Mouse (Mus musculus): ENCODE data around the gene Plekha6. TPM values are rescaled to one million over a fixed set of nuclear protein-coding genes. Genes with fewer than 3 reads are reported as not detected.

The Plekha6 gene
- polyA plus RNA-seq, 1 experiment = 0.54 TPM

DNA sequence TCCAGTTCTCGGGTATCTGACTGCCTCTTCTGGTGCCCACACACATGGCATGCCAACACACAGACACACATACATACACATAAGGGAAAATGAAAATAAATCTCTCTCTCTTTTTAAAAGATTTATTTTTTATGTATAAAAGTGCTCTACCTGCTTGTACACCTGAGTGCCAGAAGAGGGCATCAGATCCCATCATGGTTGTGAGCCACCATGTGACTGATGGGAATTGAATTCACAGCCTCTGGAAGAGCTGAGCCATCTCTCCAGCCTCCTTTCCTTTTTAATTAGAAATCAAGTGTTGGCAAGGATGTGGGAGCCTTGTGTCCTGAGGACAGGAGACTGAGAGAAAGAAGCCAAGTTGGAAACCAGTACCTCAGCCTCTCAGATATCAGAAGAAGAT lies 153.1 kb downstream of the Plekha6 start:
- no peak for TF ChIP-seq GATA1 (IDR thresholded peaks at IDR 0.05; ENCODE audit: low read length)

DNA sequence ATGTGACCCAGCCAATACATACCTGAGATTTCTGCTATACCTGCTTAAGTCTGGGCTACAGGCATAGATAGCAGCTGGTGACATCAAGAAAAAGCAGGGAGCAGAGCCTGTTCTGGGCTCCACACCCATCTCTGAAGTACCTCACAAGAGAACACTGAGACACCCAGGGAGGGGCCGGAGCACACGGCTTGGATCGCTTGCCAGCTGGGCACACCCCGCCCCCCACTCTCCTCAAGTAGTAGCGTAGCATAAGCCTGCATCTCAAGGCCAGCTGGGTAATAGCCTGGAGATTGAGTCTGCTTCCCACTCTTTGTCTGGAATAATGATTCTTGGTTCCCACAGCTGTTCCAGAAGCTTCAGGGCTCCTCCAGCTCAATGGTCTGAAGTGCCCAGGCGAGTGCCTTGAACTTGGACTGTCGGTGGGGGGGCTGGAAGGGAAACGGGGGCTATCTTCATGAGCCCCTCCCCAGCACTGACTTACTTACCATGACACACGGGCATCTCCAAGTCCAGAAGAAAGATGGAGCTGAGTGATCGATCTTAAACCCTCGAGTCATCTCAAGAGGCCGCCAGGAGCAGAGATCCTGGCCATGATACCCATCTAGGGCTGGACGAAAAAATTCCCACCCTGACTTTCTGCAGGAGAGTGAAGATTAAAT lies 157.4 kb downstream of the Plekha6 start, which contains the start of gene Kiss1:
Gene Kiss1, plus strand, starts transcription at position 609 of the 659 bp plus-strand sequence.
- no peak for TF ChIP-seq GATA1 (IDR thresholded peaks at IDR 0.05; ENCODE audit: low read length)

- no peak for TF ChIP-seq GATA1 (IDR thresholded peaks at IDR 0.05; ENCODE audit: low read length)
Measured at GRCm38 (mm10) chr1:133323333-133323732, 159.3 kb downstream of the Plekha6 start.

- TF ChIP-seq GATA1 (IDR thresholded peaks at IDR 0.05; ENCODE audit: low read length) = no peak
Measured at GRCm38 (mm10) chr1:133325951-133326350, 161.9 kb downstream of the Plekha6 start.

DNA sequence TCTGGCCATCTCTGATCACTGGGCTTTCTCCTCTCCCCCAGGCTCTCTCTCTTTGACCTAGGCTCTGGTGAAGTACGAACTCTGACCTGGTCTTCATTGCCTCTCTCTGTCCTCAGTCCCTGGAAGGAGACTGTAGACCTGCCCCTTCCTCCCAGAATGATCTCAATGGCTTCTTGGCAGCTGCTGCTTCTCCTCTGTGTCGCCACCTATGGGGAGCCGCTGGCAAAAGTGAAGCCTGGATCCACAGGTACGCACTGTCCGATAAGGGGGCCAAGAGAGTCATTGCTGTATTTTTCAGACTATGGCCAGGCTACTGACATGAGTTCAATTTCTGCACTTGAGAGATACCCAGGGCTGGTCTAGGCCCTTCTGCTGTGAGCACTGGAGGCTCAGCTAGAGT lies 163.1 kb downstream of the Plekha6 start:
- TF ChIP-seq GATA1 (IDR thresholded peaks at IDR 0.05; ENCODE audit: low read length) = no peak

GRCm38 (mm10) chr1:133328299-133328795 lies 164.3 kb downstream of the Plekha6 start:
- no peak for TF ChIP-seq GATA1 (IDR thresholded peaks at IDR 0.05; ENCODE audit: low read length)

DNA sequence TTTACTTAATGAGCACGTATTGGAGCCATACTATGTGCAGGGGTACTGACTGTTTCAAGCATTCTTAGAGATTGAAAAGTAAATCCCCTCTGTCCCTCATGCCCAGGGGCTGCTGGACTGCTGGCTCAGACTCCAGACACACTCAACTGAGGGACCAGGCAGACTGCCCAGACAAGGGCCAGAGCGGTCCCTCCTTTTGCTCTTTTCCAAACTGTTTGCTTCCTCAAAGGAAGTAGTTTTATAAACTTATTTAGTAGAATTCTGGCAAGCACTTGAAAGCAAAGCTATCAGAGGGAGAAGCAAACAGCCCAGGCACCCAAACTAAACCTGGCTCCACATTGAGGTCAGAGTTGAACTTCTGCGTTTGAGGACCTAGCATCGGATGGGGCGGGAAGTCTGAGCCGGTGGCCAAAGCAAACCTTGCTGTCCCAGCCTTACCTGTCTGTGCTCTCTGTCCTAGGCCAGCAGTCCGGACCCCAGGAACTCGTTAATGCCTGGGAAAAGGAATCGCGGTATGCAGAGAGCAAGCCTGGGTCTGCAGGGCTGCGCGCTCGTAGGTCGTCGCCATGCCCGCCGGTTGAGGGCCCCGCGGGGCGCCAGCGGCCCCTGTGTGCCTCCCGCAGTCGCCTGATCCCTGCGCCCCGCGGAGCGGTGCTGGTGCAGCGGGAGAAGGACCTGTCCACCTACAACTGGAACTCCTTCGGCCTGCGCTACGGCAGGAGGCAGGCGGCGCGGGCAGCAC lies 165.1 kb downstream of the Plekha6 start:
- TF ChIP-seq GATA1 (IDR thresholded peaks at IDR 0.05; ENCODE audit: low read length) = no peak

GRCm38 (mm10) chr1:133329638-133329964 lies 165.6 kb downstream of the Plekha6 start:
- no peak for TF ChIP-seq GATA1 (IDR thresholded peaks at IDR 0.05; ENCODE audit: low read length)

DNA sequence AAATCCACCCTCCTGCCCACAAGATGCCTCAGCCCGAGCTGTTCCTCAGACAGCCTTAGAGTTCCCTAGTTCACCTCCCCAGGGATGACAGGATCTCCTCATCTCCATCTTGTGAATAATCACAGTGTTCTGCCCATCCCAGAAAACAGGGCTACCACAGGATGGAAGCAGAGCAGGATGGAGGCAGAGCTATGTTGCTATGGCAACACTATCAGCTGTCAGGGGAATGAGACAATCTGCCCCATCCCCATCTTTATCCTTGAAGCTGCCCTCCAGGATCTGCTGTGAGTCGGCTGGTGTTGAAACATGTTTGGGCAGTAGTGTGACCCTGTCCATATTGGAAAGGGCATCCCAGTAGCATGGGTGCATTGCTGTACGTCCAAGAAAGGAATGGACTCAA lies 167.1 kb downstream of the Plekha6 start:
- TF ChIP-seq GATA1 (IDR thresholded peaks at IDR 0.05; ENCODE audit: low read length) = no peak

DNA sequence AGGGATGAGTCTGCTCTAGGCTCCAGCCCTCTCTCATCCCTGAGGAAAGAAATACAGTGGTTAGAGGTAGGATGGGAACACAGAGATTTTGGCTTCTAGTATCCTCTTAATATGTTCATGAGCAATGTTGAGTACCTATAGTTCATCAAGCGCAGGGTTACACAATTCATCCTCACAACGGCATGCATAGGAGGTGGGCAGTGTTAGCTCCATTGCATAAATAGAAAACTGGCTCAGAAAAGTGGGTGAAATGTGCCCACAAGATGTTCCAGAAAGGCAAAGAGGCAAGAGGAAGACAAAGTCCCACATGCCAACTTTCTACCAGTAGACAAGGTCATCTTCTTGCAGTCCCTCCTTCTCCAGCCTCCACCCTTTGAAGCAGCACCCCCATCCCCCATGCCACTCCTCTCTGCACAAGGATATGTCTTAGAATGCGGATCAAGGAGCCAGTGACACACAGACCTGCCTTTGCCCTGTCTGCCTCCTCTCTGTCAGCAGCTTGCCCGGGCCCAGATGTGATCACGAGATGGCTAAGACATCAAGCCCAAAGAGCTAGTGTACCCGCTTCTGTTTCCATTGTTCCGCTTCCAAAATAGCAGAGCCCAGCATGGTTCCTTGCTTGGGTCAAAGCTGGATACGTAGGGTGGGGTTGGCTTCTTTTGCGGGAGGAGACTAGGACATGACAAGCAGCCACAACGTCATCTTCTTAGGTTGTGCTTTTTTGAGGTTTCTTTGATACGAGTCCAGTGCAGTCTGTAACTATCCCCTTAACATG lies 168.8 kb downstream of the Plekha6 start:
- no peak for TF ChIP-seq GATA1 (IDR thresholded peaks at IDR 0.05; ENCODE audit: low read length)

- no peak for TF ChIP-seq GATA1 (IDR thresholded peaks at IDR 0.05; ENCODE audit: low read length)
Measured at GRCm38 (mm10) chr1:133333937-133334336, 169.9 kb downstream of the Plekha6 start.

- no peak for TF ChIP-seq GATA1 (IDR thresholded peaks at IDR 0.05; ENCODE audit: low read length)
Measured at GRCm38 (mm10) chr1:133344357-133344756, 180.3 kb downstream of the Plekha6 start.

- TF ChIP-seq GATA1 (IDR thresholded peaks at IDR 0.05; ENCODE audit: low read length) = no peak
Measured at GRCm38 (mm10) chr1:133346531-133346930, 182.5 kb downstream of the Plekha6 start.

GRCm38 (mm10) chr1:133347226-133347625 lies 183.2 kb downstream of the Plekha6 start:
- no peak for TF ChIP-seq GATA1 (IDR thresholded peaks at IDR 0.05; ENCODE audit: low read length)

- no peak for TF ChIP-seq GATA1 (IDR thresholded peaks at IDR 0.05; ENCODE audit: low read length)
Measured at GRCm38 (mm10) chr1:133347693-133348520, 183.9 kb downstream of the Plekha6 start.
